Mouse (Mus musculus): Measurements from ENCODE around the gene Zfp879. TPM values are rescaled to one million over a fixed set of nuclear protein-coding genes. Genes with fewer than 3 reads are reported as not detected.

Zfp879 gene
- total RNA-seq, 2 experiments from 2014 or later: 0.92 to 1.0 TPM

Other genes starting within 250 kb of the Zfp879 start
- gene Adamts2, start 239.5 kb downstream of the Zfp879 start, total RNA-seq (2021): 10 to 100 TPM; 19.0 to 26.6 TPM
- gene Zfp354c, start 13.8 kb downstream of the Zfp879 start, total RNA-seq (2021): 1 to 10 TPM; 6.8 to 8.0 TPM
- not detected for gene Grm6, start 9.1 kb upstream of the Zfp879 start, total RNA-seq (2021)
- gene Zfp454, start 46.1 kb upstream of the Zfp879 start, total RNA-seq (2021): 1 to 10 TPM in 1 of 2 experiments, under 1 TPM in 1; 0.73 to 1.0 TPM
- gene Zfp2, start 74.6 kb upstream of the Zfp879 start, total RNA-seq (2021): 1 to 10 TPM; 1.9 to 2.4 TPM
- gene Zfp354b, start 90.1 kb upstream of the Zfp879 start, total RNA-seq (2021): 1 to 10 TPM in 1 of 2 experiments, under 1 TPM in 1; 0.64 to 1.3 TPM
- gene 4933414I15Rik, start 102.2 kb upstream of the Zfp879 start, total RNA-seq (2021): not detected
- gene Prop1, start 112.2 kb upstream of the Zfp879 start, total RNA-seq (2021): not detected
- not detected for gene Olfr1378, start 125.0 kb upstream of the Zfp879 start, total RNA-seq (2021)
- not detected for gene Olfr1377, start 140.4 kb upstream of the Zfp879 start, total RNA-seq (2021)
- gene Olfr51, start 162.0 kb upstream of the Zfp879 start, total RNA-seq (2021): not detected
- not detected for gene Olfr54, start 172.7 kb upstream of the Zfp879 start, total RNA-seq (2021)
- not detected for gene Olfr1375, start 206.6 kb upstream of the Zfp879 start, total RNA-seq (2021)
- gene Zfp354a, start 217.7 kb upstream of the Zfp879 start, total RNA-seq (2021): 1 to 10 TPM; 1.7 to 1.9 TPM

Data from gastrocnemius, postnatal 14 days (tissue).